Mouse (Mus musculus): Measurements from ENCODE around the gene Olfr15.
A peak's percentile ranks its signal among the peaks of the same experiment; 100 is the strongest.

Gene Olfr15

GRCm38 (mm10) chr16:3876346-3876745 is 45.7 kb downstream of the Olfr15 start:
- no peak for DNase-seq

- DNase-seq = peak; percentile 96 to 98
These were observed 53.8 kb downstream of the Olfr15 start, which contains the start of the genes Zfp597 and Gm20695 for GRCm38 (mm10) chr16:3884201-3885064. TSS of gene Zfp597 (minus strand) at chr16:3884561. TSS of gene Gm20695 (plus strand) at chr16:3884648.

GRCm38 (mm10) chr16:3885065-3885670 is 54.5 kb downstream of the Olfr15 start:
- DNase-seq = no peak

- no peak for DNase-seq
These were observed 61.1 kb downstream of the Olfr15 start for GRCm38 (mm10) chr16:3891621-3892295.

GRCm38 (mm10) chr16:3893739-3894138 is 63.1 kb downstream of the Olfr15 start:
- no peak for DNase-seq

Measured in cerebellum, postnatal 10 days (tissue).